Mouse (Mus musculus) heart, adult 8-10 months (tissue): Measurements from ENCODE around the gene Setd4. TPM values are rescaled to one million over a fixed set of nuclear protein-coding genes. Genes with fewer than 3 reads are reported as not detected.
"Not testable (repeated sequence)": the region's sequence is repeated elsewhere in the genome, so short reads cannot be mapped to it uniquely, and the experiment has no call there.

Source experiments
- DNase-seq: peaks from one replicate; pipeline ENCODE4 v3.0.0; 2022; ENCODE audit warnings: low spot score
- total RNA-seq, 4 experiments: library from RNA; stranded (reverse); gene quantifications; 2 replicates each; pipeline ENCODE4 v1.2.4; 2022

The Setd4 gene
- 1 to 10 TPM; 1.3 to 3.3 (median 1.6) TPM for total RNA-seq

DNA sequence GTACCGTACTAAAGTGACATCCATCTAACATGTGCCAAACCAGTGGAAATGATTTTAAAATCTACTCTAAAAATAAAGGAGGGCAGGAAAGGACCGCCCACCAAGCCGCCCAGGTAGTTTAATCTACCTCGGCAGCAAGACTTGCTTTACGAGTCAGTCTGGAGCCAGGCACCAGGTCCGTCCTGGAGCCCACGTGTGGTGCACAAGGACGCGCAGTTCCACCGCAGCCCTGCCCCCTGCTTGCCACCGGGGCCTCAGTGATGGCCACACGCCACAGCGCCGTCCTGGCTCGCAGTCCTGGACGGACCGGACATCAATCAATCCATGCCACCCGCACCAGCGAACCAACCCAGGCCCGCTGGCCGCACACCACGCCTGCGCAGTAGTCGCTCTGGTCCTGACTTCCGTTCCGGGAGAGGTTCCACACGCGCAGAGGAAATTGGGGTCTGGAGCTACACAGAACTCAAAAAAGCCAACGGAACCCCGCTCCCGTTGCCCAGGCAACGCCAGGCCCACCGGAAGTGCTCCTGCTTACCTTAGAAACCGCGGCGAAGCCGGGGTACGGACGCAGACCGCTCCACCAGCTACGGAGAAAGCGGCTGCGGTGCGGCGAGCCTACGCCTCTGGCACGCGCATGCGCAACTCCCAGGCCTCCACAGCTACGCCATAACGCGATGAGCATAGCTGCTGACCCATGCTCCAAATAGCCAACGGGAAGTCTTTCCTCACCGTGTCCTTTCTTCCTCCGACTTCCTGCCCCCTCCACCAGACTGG is at the start of gene Setd4:
Setd4 (minus strand) TSS at position 625 of the 774 bp plus-strand sequence.
- peak; percentile 94 for DNase-seq

DNA sequence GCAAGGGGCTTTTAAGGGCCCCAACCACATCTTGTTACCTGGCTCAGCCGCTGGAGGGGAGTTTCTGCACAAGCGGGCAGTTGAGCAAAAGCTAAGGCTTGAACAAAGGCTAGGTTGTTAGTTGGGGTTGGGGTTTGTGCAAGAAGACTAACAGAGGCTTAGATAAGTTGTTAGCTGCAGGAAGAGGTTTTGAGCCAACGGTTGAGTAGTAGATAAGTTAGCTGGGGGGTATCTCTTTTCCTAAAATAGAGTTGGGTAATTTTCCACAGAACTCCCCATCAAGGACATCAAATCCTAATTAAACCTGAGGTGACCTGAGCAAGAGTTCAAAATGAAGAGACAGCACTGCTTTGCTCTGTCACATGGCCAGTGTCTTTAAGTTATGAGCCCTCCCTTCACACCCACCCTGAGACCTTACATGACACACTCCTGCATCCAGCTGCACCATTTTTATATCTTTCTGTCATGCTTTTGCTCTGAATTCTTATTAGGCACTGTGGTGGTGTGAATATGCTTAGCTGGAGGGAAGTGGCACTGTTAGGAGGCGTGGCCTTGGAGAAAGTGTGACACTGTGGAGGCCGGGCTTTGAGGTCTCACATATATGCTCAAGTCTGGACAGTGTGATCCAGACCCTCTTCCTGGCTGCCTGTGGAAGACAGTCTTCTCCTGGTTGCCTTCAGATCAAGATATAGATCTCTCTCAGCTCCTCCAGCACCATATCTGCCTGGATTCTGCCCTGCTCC is 44.7 kb upstream of the Setd4 start:
- no peak for DNase-seq

DNA sequence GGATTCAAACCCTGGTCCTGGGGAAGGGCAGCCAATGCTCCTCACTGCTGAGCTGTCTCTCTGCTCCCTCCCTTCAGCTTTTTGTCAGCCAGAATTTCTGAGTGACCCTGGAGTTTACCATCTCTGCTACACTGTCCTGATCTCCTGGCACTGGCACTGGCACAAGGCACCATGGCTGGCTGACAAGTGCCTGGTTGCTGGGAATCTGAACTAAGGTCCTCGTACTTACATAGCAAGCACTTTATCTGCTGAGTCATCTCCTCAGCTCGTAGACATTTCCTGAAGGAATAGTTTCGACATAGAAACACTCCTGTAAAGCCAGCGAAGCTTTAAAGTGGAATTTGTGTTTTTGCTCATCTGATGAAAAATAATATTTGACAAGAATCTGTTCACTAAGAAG is 40.1 kb upstream of the Setd4 start:
- no peak for DNase-seq

DNA sequence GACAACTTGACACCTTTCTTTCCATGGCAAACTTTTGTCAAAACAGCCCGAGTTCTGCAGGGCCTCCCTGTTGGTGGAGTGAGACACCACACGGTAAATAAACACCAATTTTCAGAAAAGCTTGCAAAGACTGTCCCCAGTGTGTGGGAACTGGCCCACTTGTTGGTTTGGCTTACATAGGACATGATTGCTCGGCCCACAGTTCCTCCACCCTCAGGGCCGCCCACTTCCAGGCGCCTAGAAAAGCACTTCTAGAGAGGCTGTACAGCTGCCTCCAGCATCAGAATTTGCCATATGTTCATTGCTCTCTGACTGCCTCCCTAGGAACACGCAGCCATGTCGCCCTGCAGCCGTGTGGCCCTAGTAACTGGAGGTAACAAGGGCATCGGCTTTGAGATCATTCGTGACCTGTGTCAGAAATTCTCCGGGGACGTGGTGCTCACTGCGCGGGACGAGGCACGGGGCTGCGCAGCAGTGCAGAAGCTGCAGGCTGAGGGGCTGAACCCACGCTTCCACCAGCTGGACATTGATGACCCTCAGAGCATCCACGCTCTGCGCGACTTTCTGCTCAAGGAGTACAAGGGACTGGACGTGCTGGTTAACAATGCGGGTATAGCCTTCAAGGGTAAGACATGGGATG is 24.0 kb upstream of the Setd4 start, which contains the start of gene Gm5678:
Gm5678 (plus strand) TSS at position 337 of the 640 bp plus-strand sequence.
- DNase-seq = no peak

DNA sequence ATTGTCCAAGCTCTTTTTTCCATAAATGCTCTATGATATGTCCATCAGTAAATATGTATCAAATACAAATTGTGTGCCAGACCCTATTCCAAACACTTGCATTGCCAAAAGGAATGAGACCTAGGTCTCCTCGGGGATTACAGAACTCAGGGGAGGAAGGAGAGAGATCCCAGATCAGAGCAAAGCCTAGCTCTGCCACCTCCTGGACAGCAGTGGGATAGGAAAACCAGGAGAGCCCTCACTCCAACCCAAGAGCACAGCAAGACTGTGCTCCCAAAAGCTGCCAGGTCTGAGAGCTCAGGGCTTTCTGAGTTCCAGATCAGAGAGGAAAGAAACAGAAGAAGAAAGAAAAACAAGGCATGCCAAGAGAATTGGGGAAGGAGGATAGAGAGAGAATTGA is 22.9 kb upstream of the Setd4 start:
- no peak for DNase-seq

DNA sequence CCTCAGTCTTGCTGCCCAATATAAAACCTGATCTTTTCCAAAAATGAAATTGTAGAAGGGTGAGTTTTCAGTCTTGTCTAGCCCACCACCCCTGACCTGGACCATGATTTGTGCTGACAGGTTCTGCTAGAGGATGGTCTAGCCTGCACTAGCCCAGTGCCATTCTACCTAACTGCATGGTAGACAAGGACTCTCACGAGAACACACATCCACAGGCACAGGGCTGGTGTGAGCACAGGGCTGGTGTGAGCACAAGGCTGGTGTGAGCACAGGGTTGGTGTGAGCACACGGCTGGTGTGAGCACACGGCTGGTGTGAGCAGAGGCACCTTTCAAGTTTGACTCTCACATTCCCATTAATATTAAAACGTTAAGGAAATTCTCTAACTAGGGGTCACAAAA is 20.8 kb upstream of the Setd4 start:
- no peak for DNase-seq

DNA sequence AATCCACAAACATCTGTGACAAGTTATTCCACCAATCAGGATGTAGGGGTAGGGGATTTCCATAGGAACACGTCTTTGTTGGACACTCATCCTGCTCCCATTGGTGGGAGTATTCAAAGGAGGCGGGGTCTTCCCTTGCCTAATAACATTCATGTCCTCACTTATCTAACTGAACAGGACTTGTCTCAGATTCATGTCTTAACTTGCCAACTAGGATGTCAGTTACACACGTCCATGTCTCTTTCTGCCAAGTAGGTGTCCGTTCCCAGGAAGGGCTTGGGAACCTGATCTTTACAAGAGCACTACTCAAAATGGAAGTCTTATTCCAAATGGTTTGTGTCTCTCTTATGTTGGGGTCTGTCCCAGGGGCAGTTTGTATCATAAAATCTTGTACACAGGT is 19.9 kb upstream of the Setd4 start:
- not testable (repeated sequence) for DNase-seq

DNA sequence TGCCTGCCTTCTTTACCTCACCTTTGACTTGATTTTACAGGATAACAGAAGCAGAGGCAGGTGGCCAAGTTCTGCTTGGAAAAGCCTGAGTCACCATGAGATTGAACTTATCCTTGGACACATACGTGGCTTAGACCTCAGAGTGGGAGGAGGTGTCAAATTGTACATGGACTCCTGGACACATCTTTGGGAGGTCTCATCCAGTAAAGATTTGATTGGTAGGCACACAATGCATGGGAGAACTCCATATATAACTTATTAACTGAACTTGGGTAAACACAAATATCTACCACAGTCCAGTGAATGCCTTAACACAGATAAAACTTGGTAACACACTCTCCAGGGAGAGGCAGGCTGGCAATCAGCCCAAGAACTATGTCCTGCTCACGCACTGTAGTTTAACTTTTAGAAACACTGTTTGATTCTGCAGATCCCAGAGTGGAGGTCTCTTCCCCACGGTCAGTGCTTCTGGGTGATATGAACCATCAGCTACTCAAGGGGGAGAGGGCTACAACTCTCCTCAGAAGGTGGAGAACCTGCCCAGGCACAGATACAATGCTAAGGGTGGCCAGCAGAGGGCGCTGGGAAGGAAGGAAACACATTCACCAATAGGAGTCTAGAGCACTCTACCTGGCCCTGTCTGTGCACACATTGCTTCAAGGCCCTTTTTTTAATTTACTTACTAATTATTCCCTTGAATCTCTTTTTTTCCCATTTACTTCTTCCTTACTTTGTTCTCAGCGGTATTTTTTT is 11.4 kb upstream of the Setd4 start:
- peak; percentile 58 for DNase-seq

DNA sequence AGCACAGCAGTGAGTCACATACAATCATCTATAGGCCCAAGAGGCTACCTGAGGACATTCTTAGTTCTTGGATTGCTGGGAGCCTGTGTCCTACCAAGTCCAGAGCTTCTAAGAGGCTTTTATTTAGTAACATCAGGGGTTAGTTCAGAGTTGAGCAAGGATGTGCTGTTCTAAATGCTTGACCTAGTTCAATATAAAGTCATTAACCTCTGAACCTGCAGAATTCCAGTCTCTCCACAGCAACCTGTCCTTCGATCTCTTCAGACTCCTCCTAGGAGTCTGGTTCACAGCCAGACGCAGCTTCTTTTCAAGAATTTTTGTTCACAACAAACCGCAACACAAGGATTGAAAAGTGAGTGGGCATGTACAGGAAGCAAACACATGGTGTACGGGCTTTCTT is 7.1 kb upstream of the Setd4 start:
- DNase-seq = no peak

DNA sequence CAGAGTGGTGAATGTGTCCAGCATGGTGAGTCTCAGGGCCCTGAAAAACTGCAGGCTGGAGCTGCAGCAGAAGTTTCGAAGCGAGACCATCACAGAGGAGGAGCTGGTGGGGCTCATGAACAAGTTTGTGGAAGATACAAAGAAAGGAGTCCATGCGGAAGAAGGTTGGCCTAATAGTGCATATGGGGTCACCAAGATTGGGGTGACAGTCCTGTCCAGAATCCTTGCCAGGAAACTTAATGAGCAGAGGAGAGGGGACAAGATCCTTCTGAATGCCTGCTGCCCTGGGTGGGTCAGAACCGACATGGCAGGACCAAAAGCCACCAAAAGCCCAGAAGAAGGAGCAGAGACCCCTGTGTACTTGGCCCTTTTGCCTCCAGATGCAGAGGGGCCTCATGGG is 5.9 kb upstream of the Setd4 start:
- DNase-seq = no peak

DNA sequence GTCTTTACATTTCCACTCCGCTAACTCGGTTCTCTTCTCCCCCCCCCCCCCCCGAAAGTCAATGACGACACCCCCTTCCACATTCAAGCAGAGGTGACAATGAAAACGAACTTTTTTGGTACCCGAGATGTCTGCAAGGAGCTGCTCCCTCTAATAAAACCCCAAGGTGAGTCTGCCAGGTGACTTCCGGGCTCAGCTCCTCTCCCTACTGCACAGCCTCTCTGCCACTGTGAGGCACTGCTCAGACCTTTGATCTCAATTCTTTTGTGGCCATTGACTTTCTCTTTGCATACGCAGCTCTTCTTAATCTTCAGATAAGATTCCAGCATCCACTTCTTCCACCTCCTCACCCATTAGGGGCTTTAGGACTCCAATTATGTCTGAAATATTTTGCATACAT is 4.9 kb upstream of the Setd4 start:
- DNase-seq = no peak

DNA sequence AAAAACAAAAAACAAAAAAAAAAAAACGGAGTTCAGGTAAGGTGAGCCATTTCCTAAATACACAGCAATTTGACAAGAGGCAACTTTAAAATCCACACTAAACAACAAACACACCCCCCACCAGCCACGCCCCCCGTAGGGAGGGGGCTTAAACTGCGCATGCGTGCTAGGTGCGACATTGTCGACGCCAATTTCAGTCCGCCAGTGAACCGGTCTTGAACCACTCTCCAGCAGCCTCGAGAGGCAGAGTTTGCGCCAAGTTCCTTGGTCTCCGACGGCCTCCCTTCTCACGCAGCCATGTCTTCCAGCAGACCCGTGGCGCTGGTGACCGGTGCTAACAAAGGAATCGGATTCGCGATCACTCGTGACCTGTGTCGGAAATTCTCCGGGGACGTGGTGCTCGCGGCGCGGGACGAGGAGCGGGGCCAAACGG is 3.8 kb upstream of the Setd4 start:
- DNase-seq = peak; percentile 87

DNA sequence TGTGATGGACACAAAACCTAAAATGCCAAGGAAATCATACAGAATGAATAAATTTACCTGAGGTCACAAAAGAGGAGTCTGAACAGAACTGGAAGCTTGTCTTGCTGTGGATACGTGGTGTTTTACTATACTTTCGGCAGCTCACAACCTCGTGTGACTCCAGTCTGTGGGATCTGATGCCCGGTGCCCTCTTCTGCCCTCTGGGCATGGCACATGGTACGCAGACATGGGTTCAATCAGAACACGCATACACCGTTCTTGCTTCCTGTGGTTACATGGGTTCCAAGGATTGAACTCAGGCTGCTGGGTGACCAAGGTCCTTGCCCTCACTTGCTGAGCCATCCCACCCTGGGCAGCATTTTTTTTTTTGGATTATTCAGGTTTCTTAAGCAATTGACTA is 2.3 kb upstream of the Setd4 start:
- DNase-seq = no peak

DNA sequence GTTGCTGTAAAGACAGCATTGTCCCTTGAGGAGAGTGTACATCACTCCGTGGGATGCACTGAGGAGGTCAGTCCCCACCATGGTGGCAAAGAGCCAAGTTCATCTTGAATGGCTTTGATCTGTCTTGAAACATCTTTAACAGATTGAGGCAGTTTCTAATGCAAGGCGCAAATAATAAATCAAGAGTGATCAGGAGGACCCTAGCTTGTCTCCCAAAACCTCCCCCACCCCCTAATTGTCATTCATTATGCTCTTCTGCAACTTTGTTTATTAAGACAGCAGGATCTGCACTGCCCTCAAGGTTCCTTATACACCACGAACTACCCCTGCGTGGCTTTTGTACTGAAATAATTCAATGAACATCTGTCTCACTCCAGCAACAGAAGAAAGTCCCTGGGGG is 1.7 kb upstream of the Setd4 start, which contains the start of gene Cbr1:
Cbr1 (plus strand) TSS at position 301 of the 400 bp plus-strand sequence.
- no peak for DNase-seq

DNA sequence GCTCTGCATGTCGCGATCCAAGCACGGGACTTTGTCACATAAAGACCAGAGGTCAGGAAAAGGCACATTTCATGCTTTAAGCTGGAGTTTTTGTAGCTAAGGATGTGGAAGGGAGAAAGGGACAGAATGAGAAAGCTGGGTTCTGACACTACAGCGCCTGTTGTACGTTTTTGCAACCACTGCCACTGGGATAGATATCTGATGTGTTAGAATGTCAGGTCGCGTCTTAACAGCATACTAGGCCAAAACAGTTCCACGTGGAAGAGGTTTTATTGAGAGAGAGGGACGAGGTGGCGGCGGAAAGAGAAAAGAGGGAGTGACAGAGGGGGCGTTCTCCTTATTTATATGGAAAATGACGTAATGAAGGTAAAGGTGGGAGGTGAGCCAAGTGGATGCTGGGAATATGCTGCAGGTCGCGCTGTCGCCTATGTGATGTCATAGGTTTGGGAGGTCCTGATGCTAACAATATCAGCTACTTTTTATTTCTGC is 662 bp upstream of the Setd4 start:
- no peak for DNase-seq

DNA sequence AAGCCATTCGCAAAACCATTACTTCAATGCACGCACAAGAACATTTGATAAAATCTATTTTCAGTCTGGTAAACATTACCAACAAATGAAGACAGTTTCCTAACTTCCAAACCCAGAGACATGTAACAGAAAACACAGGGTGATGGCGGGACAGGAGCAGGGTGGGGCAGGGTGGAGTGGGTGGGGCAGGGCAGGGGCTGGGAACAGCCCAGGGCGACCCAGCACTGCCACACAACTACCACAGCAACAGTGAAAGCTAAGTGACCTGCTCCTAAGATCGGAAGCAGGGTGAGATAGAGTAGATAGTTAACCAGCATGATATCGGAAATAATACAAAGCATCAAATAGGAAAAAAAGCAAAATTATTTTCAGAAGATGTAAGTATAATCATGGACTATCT is 4.4 kb downstream of the Setd4 start:
- no peak for DNase-seq

DNA sequence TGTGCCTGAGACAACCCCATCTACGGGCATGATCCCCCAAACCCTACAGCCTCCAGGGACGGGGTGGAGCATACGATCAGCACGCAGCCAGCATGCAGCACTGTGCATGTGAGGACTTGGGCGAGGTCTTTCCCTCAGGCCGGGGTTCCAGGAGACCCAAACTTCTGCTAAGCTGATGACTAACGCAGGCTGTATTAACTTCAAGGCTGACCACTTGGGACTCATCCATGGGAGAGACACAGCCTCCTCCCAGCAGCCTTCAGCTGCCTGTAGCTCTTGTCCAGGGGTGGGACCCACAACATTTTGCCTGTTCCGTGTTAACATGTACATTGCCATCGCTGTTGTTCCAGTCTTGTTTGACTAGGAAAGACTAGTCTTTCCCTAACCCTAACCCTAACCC is 6.3 kb downstream of the Setd4 start:
- no peak for DNase-seq

DNA sequence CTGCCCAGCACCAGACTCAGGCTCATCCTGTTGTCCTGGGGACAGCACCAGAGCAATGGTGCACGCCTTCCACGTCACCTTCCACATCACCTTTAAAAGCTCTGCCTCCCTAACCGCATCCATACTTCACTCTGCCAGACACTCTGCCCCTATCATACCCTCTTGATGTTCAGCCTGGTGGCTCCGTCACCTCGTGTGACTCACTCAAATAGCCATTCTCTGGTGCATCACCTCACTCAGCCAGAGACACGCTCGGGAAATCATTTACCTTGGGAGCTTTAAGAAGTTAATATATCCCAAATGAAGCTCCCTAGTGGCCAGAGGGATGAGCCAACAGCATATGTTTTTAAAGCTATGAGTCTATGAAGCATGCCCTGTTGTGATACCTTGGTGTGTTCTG is 7.1 kb downstream of the Setd4 start:
- DNase-seq = no peak

DNA sequence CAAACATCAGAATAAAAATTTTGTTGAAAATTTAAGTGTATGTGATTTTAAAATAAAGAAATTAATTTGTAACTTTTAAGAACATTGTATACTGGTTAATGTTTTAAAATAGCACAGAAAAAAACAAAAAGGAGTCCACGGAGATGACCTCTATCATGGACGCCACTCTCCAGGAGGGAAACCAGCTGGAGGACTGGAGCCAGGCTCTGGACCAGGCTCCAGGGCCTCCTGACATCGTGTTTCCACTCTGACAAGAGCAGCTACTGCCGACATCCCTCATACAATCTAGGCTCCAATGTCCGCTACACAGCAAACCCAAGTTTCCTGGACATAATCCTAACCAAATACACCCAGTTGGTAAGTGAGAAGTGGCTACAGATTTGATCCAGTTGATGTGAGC is 8.1 kb downstream of the Setd4 start:
- DNase-seq = no peak

DNA sequence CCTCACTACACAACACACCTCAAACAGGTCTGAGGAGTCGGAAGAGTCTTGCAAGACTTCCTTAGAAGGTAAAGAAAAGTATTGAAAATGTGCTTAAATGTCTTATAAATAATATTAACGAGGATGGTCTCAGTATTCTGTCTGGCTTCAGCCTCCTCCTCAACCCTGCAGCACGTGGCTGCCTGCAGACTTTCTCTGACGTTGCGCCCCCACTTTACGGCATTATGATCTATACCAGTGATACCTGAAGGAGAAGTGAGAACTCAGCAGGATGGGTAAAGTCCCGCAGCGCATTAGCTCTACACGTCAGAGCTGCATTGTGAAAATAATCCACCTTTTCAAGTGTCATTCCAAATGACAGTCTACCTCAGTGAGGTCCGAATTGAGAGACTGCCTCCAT is 9.4 kb downstream of the Setd4 start:
- no peak for DNase-seq

DNA sequence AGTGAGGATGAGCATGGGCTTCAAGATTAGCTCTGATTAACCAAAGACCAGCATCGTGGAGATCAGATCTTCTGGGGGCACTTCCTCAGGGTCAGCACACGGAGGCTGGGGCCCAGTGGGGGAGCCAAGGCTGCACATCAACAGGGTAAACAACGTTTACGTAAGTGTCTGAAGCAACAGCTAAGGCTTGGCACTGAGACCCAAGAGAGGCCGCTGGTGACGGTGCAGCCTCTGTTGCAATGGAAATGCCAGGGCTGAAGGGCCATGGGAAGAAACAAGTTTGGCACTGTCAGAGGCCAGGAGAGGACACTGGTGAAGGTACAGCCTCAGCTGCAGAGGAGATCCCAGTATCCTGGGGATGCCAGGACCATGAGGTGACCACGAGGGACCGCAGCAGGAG is 10.5 kb downstream of the Setd4 start:
- no peak for DNase-seq

DNA sequence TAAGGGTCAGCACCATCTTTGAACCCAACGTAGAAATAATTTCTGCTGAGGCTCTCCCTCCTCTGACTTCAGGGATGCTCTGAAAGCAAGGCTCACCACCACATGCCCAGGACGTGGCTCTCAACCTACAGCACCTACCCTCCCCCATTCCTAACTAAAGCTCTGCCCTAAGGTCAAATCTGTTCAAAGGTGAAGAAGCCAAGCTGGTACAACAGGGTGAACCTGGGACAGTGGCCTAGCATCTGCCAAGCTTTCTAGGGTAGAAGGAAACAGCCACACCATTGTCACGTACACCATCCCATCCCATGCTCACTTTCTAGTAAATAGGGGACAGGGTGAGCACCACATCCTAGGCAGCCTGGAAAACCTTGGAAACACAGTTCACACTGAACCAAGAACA is 11.2 kb downstream of the Setd4 start:
- DNase-seq = no peak
